Mouse (Mus musculus) neural tube, embryonic 14.5 days (tissue): ENCODE measurements around the gene Wwp2. TPM values are rescaled to one million over a fixed set of nuclear protein-coding genes. Genes with fewer than 3 reads are reported as not detected.

ENCODE experiments used
- ATAC-seq: fragments of 200-750 bp; cut with Nextera tagmentation; 2 replicates; pipeline ENCODE4 v1.8.0; 2017; ENCODE audit warnings: low read depth, mild to moderate bottlenecking, moderate TSS enrichment, moderate library complexity
- H3K27ac ChIP-seq: fragments of 300-500 bp; sonication (generic); 2 replicates; pipeline ENCODE4 v1.5.1; 2014; ENCODE audit warnings: low read depth, mild to moderate bottlenecking, control low read depth, low read length, moderate library complexity, mixed read lengths
- H3K27me3 ChIP-seq: fragments of 300-500 bp; sonication (generic); 2 replicates; pipeline ENCODE4 v1.6.1; 2014; ENCODE audit warnings: low read length; ENCODE audit not compliant: control insufficient read depth, insufficient read depth
- H3K36me3 ChIP-seq: fragments of 300-500 bp; sonication (generic); 2 replicates; pipeline ENCODE4 v1.6.1; 2014; ENCODE audit warnings: low read length, mixed read lengths; ENCODE audit not compliant: control insufficient read depth, insufficient read depth
- H3K4me1 ChIP-seq: fragments of 300-500 bp; sonication (generic); 2 replicates; pipeline ENCODE4 v1.6.1; 2014; ENCODE audit warnings: low read length; ENCODE audit not compliant: control insufficient read depth, insufficient read depth
- H3K4me2 ChIP-seq: fragments of 300-500 bp; sonication (generic); 2 replicates; pipeline ENCODE4 v1.6.1; 2014; ENCODE audit warnings: mild to moderate bottlenecking, low read depth, low read length, control low read depth
- H3K4me3 ChIP-seq: fragments of 300-500 bp; sonication (generic); 2 replicates; pipeline ENCODE4 v1.5.1; 2014; ENCODE audit warnings: low read depth, low read length, control low read depth, mixed read lengths
- H3K9ac ChIP-seq: fragments of 300-500 bp; sonication (generic); replicated peaks from 2 replicates; pipeline ENCODE4 v1.6.1; 2014; ENCODE audit warnings: low read depth, mild to moderate bottlenecking, control low read depth, low read length, mixed read lengths
- H3K9me3 ChIP-seq: fragments of 300-500 bp; sonication (generic); 2 replicates; pipeline ENCODE4 v1.6.1; 2016; ENCODE audit warnings: low read length; ENCODE audit not compliant: control insufficient read depth
- WGBS: fragments of 180-500 bp; shearing (Covaris S2); extraction: QIAGEN DNeasy Blood & Tissue Kit; methylation state at CpG from one replicate; pipeline ENCODE4 v1.1.7; 2014; 5-methylcytosine and 5-hydroxymethylcytosine counted together
- polyA plus RNA-seq: library from polyadenylated mRNA; unstranded; fragments of >200 nt; fragmentation: Nextera tagmentation; extraction: Ambion mirVana; gene quantifications from 2 replicates; pipeline ENCODE4 v1.2.1, GENCODE M21; 2014

The Wwp2 gene
- polyA plus RNA-seq, 1 experiment from 2014 or later, result 38.3 TPM

- Histone ChIP-seq H3K9me3 (no peaks in the 10 kb centered on the region), H3K36me3 (peaks cover 18% of the 10 kb centered on the region), H3K9ac (peak overlapping the region; percentile 67), H3K4me3 (peak overlapping the region; percentile 66), H3K4me1 (peaks cover 8% of the 10 kb centered on the region), H3K27ac (peak overlapping the region; percentile 75; the same call in 1 of the 2 replicates), H3K27me3 (no peaks in the 10 kb centered on the region), H3K4me2 (peak overlapping the region; percentile 90)
- WGBS, result 32% methylated on average over 9 of the region's 9 CpGs
- no peak for ATAC-seq
These were observed 12.0 kb upstream of the Wwp2 start for GRCm38 (mm10) chr8:107424176-107424575.

- no peaks in the 10 kb centered on the region for H3K9me3 ChIP-seq
- H3K27me3 ChIP-seq, result no peaks in the 10 kb centered on the region
- ATAC-seq, result peak; percentile 100
- whole genome bisulfite sequencing, result under 1% methylated on average over 47 of the region's 50 CpGs
- peak within 1 kb of the TSS; percentile 90 for H3K4me2 ChIP-seq
- H3K4me1 ChIP-seq, result peaks cover 8% of the 10 kb centered on the region
- peak within 1 kb of the TSS; percentile 75 for H3K27ac ChIP-seq
- H3K9ac ChIP-seq, result peak within 1 kb of the TSS; percentile 67
- H3K4me3 ChIP-seq, result peak within 1 kb of the TSS; percentile 66
- H3K36me3 ChIP-seq, result peaks cover 15% of the 10 kb centered on the region; the same call in 1 of the 2 replicates
These were observed 11.5 kb upstream of the Wwp2 start, which contains the start of gene Nob1 for GRCm38 (mm10) chr8:107424597-107425229. TSS of gene Nob1 (minus strand) at chr8:107425051.

- Histone ChIP-seq H3K4me2 (no peak overlapping the region), H3K4me3 (no peak overlapping the region), H3K4me1 (peaks cover 8% of the 10 kb centered on the region), H3K9ac (no peak overlapping the region), H3K27ac (no peak overlapping the region), H3K9me3 (no peaks in the 10 kb centered on the region), H3K27me3 (no peaks in the 10 kb centered on the region), H3K36me3 (peaks cover 15% of the 10 kb centered on the region; the same call in 1 of the 2 replicates)
- 49% methylated on average over 8 of the region's 8 CpGs for WGBS
- ATAC-seq, result no peak
These were observed 11.0 kb upstream of the Wwp2 start for GRCm38 (mm10) chr8:107425230-107425597.

- ATAC-seq, result no peak
- no peaks in the 10 kb centered on the region for H3K27me3 ChIP-seq
- no peak overlapping the region for H3K4me3 ChIP-seq
- H3K4me1 ChIP-seq, result 0 out of 2 replicates have a peak, but pooled peaks cover 4% of the 10 kb centered on the region
- WGBS, result 85% methylated on average over 8 of the region's 8 CpGs
- no peaks in the 10 kb centered on the region for H3K9me3 ChIP-seq
- H3K27ac ChIP-seq, result no peak overlapping the region
- no peak overlapping the region for H3K4me2 ChIP-seq
- no peaks in the 10 kb centered on the region for H3K36me3 ChIP-seq
- no peak overlapping the region for H3K9ac ChIP-seq
These were observed 5.3 kb upstream of the Wwp2 start for GRCm38 (mm10) chr8:107430821-107431220.

- no peak for ATAC-seq
- H3K4me3 ChIP-seq, result peak overlapping the region; percentile 73
- 35% methylated on average over 11 of the region's 11 CpGs for WGBS
- H3K36me3 ChIP-seq, result no peaks in the 10 kb centered on the region
- no peaks in the 10 kb centered on the region for H3K9me3 ChIP-seq
- H3K27ac ChIP-seq, result peak overlapping the region; percentile 82; the same call in 1 of the 2 replicates
- peak overlapping the region; percentile 83; the same call in 1 of the 2 replicates for H3K9ac ChIP-seq
- H3K27me3 ChIP-seq, result no peaks in the 10 kb centered on the region; the same call in 1 of the 2 replicates
- peaks cover 16% of the 10 kb centered on the region for H3K4me1 ChIP-seq
- H3K4me2 ChIP-seq, result peak overlapping the region; percentile 75
These were observed 674 bp upstream of the Wwp2 start for GRCm38 (mm10) chr8:107435421-107435961.

GRCm38 (mm10) chr8:107436841-107437421, 766 bp downstream of the Wwp2 start:
- H3K27me3 ChIP-seq, result no peaks in the 10 kb centered on the region; the same call in 1 of the 2 replicates
- peak overlapping the region; percentile 83 for H3K9ac ChIP-seq
- no peaks in the 10 kb centered on the region for H3K36me3 ChIP-seq
- H3K4me2 ChIP-seq, result peak overlapping the region; percentile 75
- peak overlapping the region; percentile 73 for H3K4me3 ChIP-seq
- ATAC-seq, result peak; percentile 25; the same call in 1 of the 2 replicates
- no peaks in the 10 kb centered on the region for H3K9me3 ChIP-seq
- H3K27ac ChIP-seq, result peak overlapping the region; percentile 82
- WGBS, result 9% methylated on average over 16 of the region's 16 CpGs
- H3K4me1 ChIP-seq, result peaks cover 16% of the 10 kb centered on the region

- no peak for ATAC-seq
- no peak overlapping the region for H3K4me2 ChIP-seq
These were observed 1.5 kb downstream of the Wwp2 start for GRCm38 (mm10) chr8:107437711-107438110.

GRCm38 (mm10) chr8:107439880-107440625, 3.9 kb downstream of the Wwp2 start:
- Histone ChIP-seq H3K4me3 (no peak overlapping the region), H3K36me3 (no peaks in the 10 kb centered on the region), H3K9me3 (no peaks in the 10 kb centered on the region), H3K4me1 (peaks cover 16% of the 10 kb centered on the region), H3K27ac (no peak overlapping the region), H3K9ac (no peak overlapping the region), H3K4me2 (no peak overlapping the region), H3K27me3 (no peaks in the 10 kb centered on the region; the same call in 1 of the 2 replicates)
- WGBS, result 91% methylated on average over 3 of the region's 3 CpGs
- no peak for ATAC-seq

More at GRCm38 (mm10) chr8:107437711-107438110, 1.5 kb downstream of the Wwp2 start:
- Histone ChIP-seq H3K36me3 (no peaks in the 10 kb centered on the region), H3K9ac (no peak overlapping the region), H3K9me3 (no peaks in the 10 kb centered on the region), H3K27me3 (no peaks in the 10 kb centered on the region; the same call in 1 of the 2 replicates), H3K4me1 (peaks cover 16% of the 10 kb centered on the region), H3K4me3 (no peak overlapping the region), H3K27ac (no peak overlapping the region)
- 70% methylated on average over 2 of the region's 2 CpGs for WGBS
